Mouse (Mus musculus): ENCODE measurements around the gene Ttc17.

DNA sequence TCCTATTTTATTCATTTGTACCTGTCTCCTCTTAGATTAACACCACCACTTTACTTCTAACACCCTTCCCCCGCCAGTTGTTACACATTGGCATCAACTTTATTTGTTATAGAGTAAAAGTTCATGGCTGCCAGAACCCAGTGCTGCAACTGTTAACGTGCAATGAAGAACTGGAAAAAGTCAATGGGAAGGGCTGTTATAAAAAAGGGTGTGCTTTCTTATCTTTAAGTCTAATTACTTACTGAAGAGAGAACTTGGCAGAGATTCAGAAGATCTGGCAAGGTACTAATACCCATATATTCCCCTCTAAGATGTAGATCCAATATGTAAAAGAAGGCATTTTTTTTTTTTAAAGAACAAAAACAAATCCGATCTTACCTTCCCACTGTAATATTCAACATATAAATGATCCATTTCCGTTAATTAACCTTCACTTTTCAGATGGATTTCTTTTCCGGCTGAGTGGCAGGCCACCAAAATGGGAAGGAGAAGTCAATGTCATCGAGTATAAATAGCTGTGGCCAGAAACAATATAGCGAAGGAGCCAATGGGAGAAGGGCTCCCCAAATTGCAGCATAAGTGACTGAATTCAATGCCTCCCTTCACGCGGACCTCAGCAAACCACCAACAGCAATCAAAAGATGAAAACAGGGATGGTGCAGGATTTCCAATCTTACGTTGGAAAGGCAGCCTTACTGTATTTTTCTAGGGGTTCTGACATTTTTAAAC, 1.8 kb downstream of the Ttc17 start:
- TF ChIP-seq POLR2A (IDR thresholded peaks at IDR 0.05; ENCODE audit: insufficient read depth, low read depth, low read length) (no peak), CTCF (IDR thresholded peaks at IDR 0.05; ENCODE audit: insufficient read depth, low read depth, low read length) (no peak)
